Mouse (Mus musculus) heart, postnatal 0 days (tissue): ENCODE results near the gene Gm20379. TPM values are rescaled to one million over a fixed set of nuclear protein-coding genes. Genes with fewer than 3 reads are reported as not detected.

ENCODE experiments used
- ATAC-seq: fragments of 200-750 bp; cut with Nextera tagmentation; 2 replicates; pipeline ENCODE4 v1.8.0; 2017; ENCODE audit warnings: low read depth, moderate number of reproducible peaks, moderate library complexity; ENCODE audit not compliant: insufficient read depth
- DNase-seq: peaks from one replicate; pipeline ENCODE4 v3.0.0-alpha.2; 2016; ENCODE audit warnings: low spot score
- H3K27ac ChIP-seq: fragments of 300-500 bp; sonication (generic); 2 replicates; pipeline ENCODE4 v1.5.1; 2014; ENCODE audit warnings: low read depth, mild to moderate bottlenecking
- H3K27me3 ChIP-seq: fragments of 300-500 bp; sonication (generic); 2 replicates; pipeline ENCODE4 v1.6.1; 2014; ENCODE audit warnings: low read length, mixed read lengths; ENCODE audit not compliant: control insufficient read depth, insufficient read depth
- H3K36me3 ChIP-seq: fragments of 300-500 bp; sonication (generic); replicated peaks from 2 replicates; pipeline ENCODE4 v1.6.1; 2014; ENCODE audit warnings: low read length, mixed read lengths; ENCODE audit not compliant: control insufficient read depth, insufficient read depth
- H3K4me1 ChIP-seq: fragments of 300-500 bp; sonication (generic); 2 replicates; pipeline ENCODE4 v1.6.1; 2014; ENCODE audit warnings: antibody characterized with exemption; ENCODE audit not compliant: control insufficient read depth, insufficient read depth
- H3K4me2 ChIP-seq: fragments of 300-500 bp; sonication (generic); 2 replicates; pipeline ENCODE4 v1.6.1; 2014; ENCODE audit warnings: low read depth, mild to moderate bottlenecking, low read length, moderate library complexity
- H3K4me3 ChIP-seq: fragments of 300-500 bp; sonication (generic); 2 replicates; pipeline ENCODE4 v1.5.1; 2014; ENCODE audit warnings: low read depth, low read length
- H3K9ac ChIP-seq: fragments of 300-500 bp; sonication (generic); replicated peaks from 2 replicates; pipeline ENCODE4 v1.6.1; 2014; ENCODE audit warnings: low read depth, low read length, mixed read lengths
- H3K9me3 ChIP-seq: fragments of 300-500 bp; sonication (generic); replicated peaks from 2 replicates; pipeline ENCODE4 v1.6.1; 2016; ENCODE audit warnings: low read length; ENCODE audit not compliant: control insufficient read depth
- CTCF ChIP-seq: IDR thresholded peaks from 2 replicates; pipeline ENCODE4 v1.5.1; 2016; ENCODE audit warnings: antibody characterized with exemption, control low read depth, low read depth
- EP300 ChIP-seq: IDR thresholded peaks from 2 replicates; pipeline ENCODE4 v1.6.1; 2016; ENCODE audit warnings: antibody characterized with exemption, low read depth
- WGBS: fragments of 180-500 bp; shearing (Covaris S2); extraction: QIAGEN DNeasy Blood & Tissue Kit; methylation state at CpG from one replicate; pipeline ENCODE4 v1.1.7; 2014; 5-methylcytosine and 5-hydroxymethylcytosine counted together
- polyA plus RNA-seq: library from polyadenylated mRNA; unstranded; fragments of >200 nt; fragmentation: Nextera tagmentation; extraction: Ambion mirVana; gene quantifications from 2 replicates; pipeline ENCODE4 v1.2.1, GENCODE M21; 2015
- total RNA-seq: library from RNA; depleted of rRNA; stranded (reverse); fragments of >200 nt; gene quantifications from 2 replicates; pipeline ENCODE4 v1.2.3, GENCODE M21; 2014; ENCODE audit warnings: low replicate concordance

The Gm20379 gene
- total and polyA plus RNA-seq, 2 experiments from 2014 or later: 0.31 TPM; not detected in 1

DNA sequence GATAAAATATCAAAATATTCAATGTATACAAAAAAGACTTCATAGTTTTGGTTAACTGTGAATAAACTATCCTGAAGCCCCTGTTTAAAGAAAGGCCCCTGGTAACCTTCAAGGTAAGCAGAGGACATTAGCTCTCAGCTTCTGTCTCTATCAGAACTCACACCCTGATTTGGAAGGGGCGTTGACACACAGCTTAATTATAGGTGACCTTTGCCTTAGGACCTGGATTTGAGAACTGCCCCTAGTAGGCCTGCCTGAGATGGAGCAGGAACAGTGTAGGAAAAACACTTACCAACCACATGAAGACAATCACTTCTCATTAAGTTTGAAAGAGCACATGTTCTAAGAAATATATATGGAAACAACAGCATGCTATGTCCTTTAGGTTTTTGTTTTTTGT lies 6.3 kb upstream of the Gm20379 start:
- WGBS: 37% methylated on average over 1 of the region's 1 CpGs
- TF ChIP-seq EP300: no peak
- no peak for TF ChIP-seq CTCF
- Histone ChIP-seq H3K4me3 (no peak overlapping the region), H3K4me1 (peaks cover 8% of the 10 kb centered on the region; the same call in 1 of the 2 replicates), H3K4me2 (no peak overlapping the region), H3K27me3 (no peaks in the 10 kb centered on the region), H3K9me3 (no peaks in the 10 kb centered on the region), H3K9ac (no peak overlapping the region), H3K36me3 (peaks cover 13% of the 10 kb centered on the region), H3K27ac (peak overlapping the region; percentile 20; the same call in 1 of the 2 replicates)
- DNase-seq: peak; percentile 10
- ATAC-seq: peak; percentile 67

GRCm38 (mm10) chr13:92301754-92302153 lies 4.0 kb upstream of the Gm20379 start:
- 80% methylated on average over 4 of the region's 4 CpGs for WGBS
- Histone ChIP-seq H3K4me1 (peaks cover 8% of the 10 kb centered on the region; the same call in 1 of the 2 replicates), H3K9me3 (no peaks in the 10 kb centered on the region), H3K36me3 (peaks cover 10% of the 10 kb centered on the region), H3K27me3 (no peaks in the 10 kb centered on the region), H3K4me2 (no peak overlapping the region), H3K9ac (no peak overlapping the region), H3K4me3 (no peak overlapping the region), H3K27ac (no peak overlapping the region)
- TF ChIP-seq EP300 (no peak), CTCF (no peak)
- DNase-seq (no peak), ATAC-seq (no peak)

DNA sequence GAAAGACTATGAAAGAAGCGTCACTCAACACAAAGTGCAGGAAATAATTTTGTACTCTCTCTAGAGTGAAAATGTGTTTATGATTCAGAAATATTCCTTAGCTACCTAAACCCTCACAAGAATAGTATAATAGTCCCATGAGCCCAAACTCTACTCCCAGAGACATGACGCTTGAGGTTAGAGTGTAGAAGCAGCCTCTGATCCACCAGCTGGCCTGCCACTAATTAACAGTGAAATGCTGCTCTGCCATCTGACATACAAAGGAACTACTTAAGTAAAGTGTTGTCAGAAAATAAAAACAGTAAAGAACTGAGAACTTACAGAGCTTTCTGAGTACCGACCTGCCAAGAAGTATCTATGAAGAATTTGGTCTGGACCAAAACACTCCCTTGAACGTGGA lies 3.3 kb upstream of the Gm20379 start:
- peaks cover 8% of the 10 kb centered on the region; the same call in 1 of the 2 replicates for H3K4me1 ChIP-seq
- WGBS: 91% methylated on average over 4 of the region's 4 CpGs
- H3K9ac ChIP-seq: no peak overlapping the region
- no peak for ATAC-seq
- peaks cover 8% of the 10 kb centered on the region for H3K36me3 ChIP-seq
- H3K4me2 ChIP-seq: no peak overlapping the region
- no peaks in the 10 kb centered on the region for H3K9me3 ChIP-seq
- H3K4me3 ChIP-seq: no peak overlapping the region
- H3K27ac ChIP-seq: no peak overlapping the region
- TF ChIP-seq CTCF: no peak
- TF ChIP-seq EP300: no peak
- DNase-seq: no peak
- no peaks in the 10 kb centered on the region for H3K27me3 ChIP-seq

GRCm38 (mm10) chr13:92303062-92303948 lies 2.5 kb upstream of the Gm20379 start:
- TF ChIP-seq EP300: no peak
- no peak for TF ChIP-seq CTCF

DNA sequence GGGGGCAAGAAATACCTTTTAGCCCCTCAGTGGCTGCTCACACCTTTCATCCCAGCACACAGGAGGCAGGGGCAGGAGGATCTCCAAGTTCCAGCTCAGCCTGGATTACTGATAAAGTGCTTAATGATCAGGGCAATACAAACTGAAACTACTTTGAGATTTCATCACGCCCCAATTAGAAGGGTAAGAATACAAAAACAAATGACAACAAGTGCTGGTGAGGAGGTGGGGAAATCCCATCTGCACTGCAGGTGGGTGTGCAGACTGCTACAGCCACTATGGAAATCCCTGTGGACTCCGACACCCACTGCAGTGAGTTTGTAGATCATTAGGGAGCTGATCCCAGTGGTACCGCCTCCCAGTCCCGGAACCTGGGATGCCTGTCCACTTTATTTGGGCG lies 1.5 kb upstream of the Gm20379 start:
- Histone ChIP-seq H3K9ac (no peak overlapping the region), H3K4me2 (no peak overlapping the region), H3K4me1 (peaks cover 8% of the 10 kb centered on the region; the same call in 1 of the 2 replicates), H3K27ac (no peak overlapping the region), H3K27me3 (no peaks in the 10 kb centered on the region), H3K4me3 (no peak overlapping the region), H3K9me3 (no peaks in the 10 kb centered on the region), H3K36me3 (peaks cover 20% of the 10 kb centered on the region)
- no peak for ATAC-seq
- no peak for DNase-seq
- TF ChIP-seq EP300: no peak
- TF ChIP-seq CTCF: no peak
- WGBS: 93% methylated on average over 5 of the region's 5 CpGs

More at GRCm38 (mm10) chr13:92303062-92303948, 2.5 kb upstream of the Gm20379 start:
- Histone ChIP-seq H3K36me3 (peaks cover 13% of the 10 kb centered on the region), H3K9ac (no peak overlapping the region), H3K9me3 (no peaks in the 10 kb centered on the region), H3K4me2 (no peak overlapping the region), H3K4me3 (no peak overlapping the region), H3K27me3 (no peaks in the 10 kb centered on the region), H3K4me1 (peaks cover 8% of the 10 kb centered on the region; the same call in 1 of the 2 replicates), H3K27ac (no peak overlapping the region)
- ATAC-seq: no peak
- DNase-seq: no peak
- 74% methylated on average over 8 of the region's 8 CpGs for WGBS
